Mouse (Mus musculus): ENCODE measurements around the gene Tes3-ps. TPM values are rescaled to one million over a fixed set of nuclear protein-coding genes. Genes with fewer than 3 reads are reported as not detected.
A peak's percentile ranks its signal among the peaks of the same experiment; 100 is the strongest.

The Tes3-ps gene
- polyA plus RNA-seq, 1 experiment = not detected

- no peaks in the 10 kb centered on the region for H3K27me3 ChIP-seq (replicated peaks; ENCODE audit: control insufficient read depth, insufficient read depth, low read length)
- peaks cover 10% of the 10 kb centered on the region for H3K4me1 ChIP-seq (ENCODE audit: control insufficient read depth, insufficient read depth, low read length)
- no peak for DNase-seq
- no peaks in the 10 kb centered on the region for H3K36me3 ChIP-seq (ENCODE audit: control insufficient read depth, insufficient read depth, low read length)
- H3K27ac ChIP-seq (ENCODE audit: insufficient read depth, low read depth, low read length) = no peak overlapping the region
- no peak overlapping the region for H3K4me3 ChIP-seq (ENCODE audit: insufficient read depth, low read depth, low read length)
- whole genome bisulfite sequencing = 96% methylated on average over 2 of the region's 2 CpGs
- no peak for TF ChIP-seq POLR2A (IDR thresholded peaks at IDR 0.05; ENCODE audit: low read depth, low read length)
- TF ChIP-seq CTCF (conservative IDR thresholded peaks at IDR 0.05; ENCODE audit: insufficient read depth, insufficient read length, low read depth, low read length) = no peak
Measured at GRCm38 (mm10) chr13:49462921-49463320, 30.2 kb upstream of the Tes3-ps start.

- H3K27me3 ChIP-seq (replicated peaks; ENCODE audit: control insufficient read depth, insufficient read depth, low read length) = no peaks in the 10 kb centered on the region
- H3K4me3 ChIP-seq (ENCODE audit: insufficient read depth, low read depth, low read length) = no peak overlapping the region
- H3K36me3 ChIP-seq (ENCODE audit: control insufficient read depth, insufficient read depth, low read length) = no peaks in the 10 kb centered on the region
- TF ChIP-seq POLR2A (IDR thresholded peaks at IDR 0.05; ENCODE audit: low read depth, low read length) = no peak
- no peak for TF ChIP-seq CTCF (conservative IDR thresholded peaks at IDR 0.05; ENCODE audit: insufficient read depth, insufficient read length, low read depth, low read length)
- WGBS = 94% methylated on average over 4 of the region's 4 CpGs
- DNase-seq = no peak
- H3K27ac ChIP-seq (ENCODE audit: insufficient read depth, low read depth, low read length) = no peak overlapping the region
- H3K4me1 ChIP-seq (ENCODE audit: control insufficient read depth, insufficient read depth, low read length) = peaks cover 5% of the 10 kb centered on the region
Measured at GRCm38 (mm10) chr13:49465875-49466274, 27.2 kb upstream of the Tes3-ps start.

GRCm38 (mm10) chr13:49466393-49467075 is 26.6 kb upstream of the Tes3-ps start:
- Histone ChIP-seq H3K36me3 (ENCODE audit: control insufficient read depth, insufficient read depth, low read length) (no peaks in the 10 kb centered on the region), H3K4me1 (ENCODE audit: control insufficient read depth, insufficient read depth, low read length) (no peaks in the 10 kb centered on the region), H3K4me3 (ENCODE audit: insufficient read depth, low read depth, low read length) (no peak overlapping the region), H3K27me3 (replicated peaks; ENCODE audit: control insufficient read depth, insufficient read depth, low read length) (no peaks in the 10 kb centered on the region), H3K27ac (ENCODE audit: insufficient read depth, low read depth, low read length) (no peak overlapping the region)
- TF ChIP-seq POLR2A (IDR thresholded peaks at IDR 0.05; ENCODE audit: low read depth, low read length) = no peak
- no peak for TF ChIP-seq CTCF (conservative IDR thresholded peaks at IDR 0.05; ENCODE audit: insufficient read depth, insufficient read length, low read depth, low read length)
- WGBS = 71% methylated on average over 11 of the region's 11 CpGs
- peak; percentile 32 for DNase-seq

GRCm38 (mm10) chr13:49467585-49467984 is 25.5 kb upstream of the Tes3-ps start:
- Histone ChIP-seq H3K4me1 (ENCODE audit: control insufficient read depth, insufficient read depth, low read length) (no peaks in the 10 kb centered on the region), H3K36me3 (ENCODE audit: control insufficient read depth, insufficient read depth, low read length) (no peaks in the 10 kb centered on the region), H3K27ac (ENCODE audit: insufficient read depth, low read depth, low read length) (no peak overlapping the region), H3K4me3 (ENCODE audit: insufficient read depth, low read depth, low read length) (no peak overlapping the region), H3K27me3 (replicated peaks; ENCODE audit: control insufficient read depth, insufficient read depth, low read length) (no peaks in the 10 kb centered on the region)
- TF ChIP-seq POLR2A (IDR thresholded peaks at IDR 0.05; ENCODE audit: low read depth, low read length) (no peak), CTCF (conservative IDR thresholded peaks at IDR 0.05; ENCODE audit: insufficient read depth, insufficient read length, low read depth, low read length) (no peak)
- 76% methylated on average over 2 of the region's 2 CpGs for WGBS
- DNase-seq = no peak

GRCm38 (mm10) chr13:49469002-49469401 is 24.1 kb upstream of the Tes3-ps start:
- H3K27ac ChIP-seq (ENCODE audit: insufficient read depth, low read depth, low read length) = no peak overlapping the region
- H3K4me3 ChIP-seq (ENCODE audit: insufficient read depth, low read depth, low read length) = no peak overlapping the region
- TF ChIP-seq POLR2A (IDR thresholded peaks at IDR 0.05; ENCODE audit: low read depth, low read length) = no peak
- 0 out of 2 replicates have a peak, but pooled peaks have one; percentile 25 for TF ChIP-seq CTCF (conservative IDR thresholded peaks at IDR 0.05; ENCODE audit: insufficient read depth, insufficient read length, low read depth, low read length)
- no peak for DNase-seq
- 89% methylated on average over 5 of the region's 5 CpGs for WGBS
- no peaks in the 10 kb centered on the region for H3K4me1 ChIP-seq (ENCODE audit: control insufficient read depth, insufficient read depth, low read length)
- no peaks in the 10 kb centered on the region for H3K36me3 ChIP-seq (ENCODE audit: control insufficient read depth, insufficient read depth, low read length)
- no peaks in the 10 kb centered on the region for H3K27me3 ChIP-seq (replicated peaks; ENCODE audit: control insufficient read depth, insufficient read depth, low read length)

- H3K27ac ChIP-seq (ENCODE audit: insufficient read depth, low read depth, low read length) = no peak overlapping the region
- 90% methylated on average over 4 of the region's 4 CpGs for WGBS
Measured at GRCm38 (mm10) chr13:49470319-49470718, 22.8 kb upstream of the Tes3-ps start.

GRCm38 (mm10) chr13:49470806-49471205 is 22.3 kb upstream of the Tes3-ps start:
- no peak for DNase-seq
- H3K27me3 ChIP-seq (replicated peaks; ENCODE audit: control insufficient read depth, insufficient read depth, low read length) = no peaks in the 10 kb centered on the region
- H3K4me3 ChIP-seq (ENCODE audit: insufficient read depth, low read depth, low read length) = no peak overlapping the region
- no peaks in the 10 kb centered on the region for H3K36me3 ChIP-seq (ENCODE audit: control insufficient read depth, insufficient read depth, low read length)
- no peak overlapping the region for H3K27ac ChIP-seq (ENCODE audit: insufficient read depth, low read depth, low read length)
- no peak for TF ChIP-seq CTCF (conservative IDR thresholded peaks at IDR 0.05; ENCODE audit: insufficient read depth, insufficient read length, low read depth, low read length)
- no peak for TF ChIP-seq POLR2A (IDR thresholded peaks at IDR 0.05; ENCODE audit: low read depth, low read length)
- no peaks in the 10 kb centered on the region for H3K4me1 ChIP-seq (ENCODE audit: control insufficient read depth, insufficient read depth, low read length)
- WGBS = 67% methylated on average over 4 of the region's 4 CpGs

More at GRCm38 (mm10) chr13:49470319-49470718, 22.8 kb upstream of the Tes3-ps start:
- H3K36me3 ChIP-seq (ENCODE audit: control insufficient read depth, insufficient read depth, low read length) = no peaks in the 10 kb centered on the region
- no peaks in the 10 kb centered on the region for H3K27me3 ChIP-seq (replicated peaks; ENCODE audit: control insufficient read depth, insufficient read depth, low read length)
- no peaks in the 10 kb centered on the region for H3K4me1 ChIP-seq (ENCODE audit: control insufficient read depth, insufficient read depth, low read length)
- no peak for TF ChIP-seq POLR2A (IDR thresholded peaks at IDR 0.05; ENCODE audit: low read depth, low read length)
- TF ChIP-seq CTCF (conservative IDR thresholded peaks at IDR 0.05; ENCODE audit: insufficient read depth, insufficient read length, low read depth, low read length) = no peak
- H3K4me3 ChIP-seq (ENCODE audit: insufficient read depth, low read depth, low read length) = no peak overlapping the region
- DNase-seq = no peak

All from kidney, adult 2 months (tissue).